Mouse (Mus musculus) CH12.LX (cell line): ENCODE measurements at regions not wholly inside any gene's neighbourhood (a gene's known extent, or its start where the extent isn't known, plus 50 kb on each side); places are given as distances from the start of the nearest gene placed in this dataset.

Experiments
- DNase-seq: peaks from one replicate; pipeline ENCODE4 v3.0.0-alpha.2; 2013; ENCODE audit errors: extremely low read depth
- H3K27ac ChIP-seq: 2 replicates; pipeline ENCODE4 v1.5.1; 2012; ENCODE audit warnings: low read depth, mild to moderate bottlenecking, control low read depth, moderate library complexity; ENCODE audit not compliant: insufficient read depth
- H3K27me3 ChIP-seq: replicated peaks from 2 replicates; pipeline ENCODE3; 2012; ENCODE audit warnings: inconsistent platforms
- H3K36me3 ChIP-seq, 2 experiments: replicated peaks in 1 of 2; 2 replicates each; pipeline versions ENCODE3 to v1.6.1; 2012; ENCODE audit warnings: inconsistent platforms in 1 of 2, low read length in 1 of 2, mild to moderate bottlenecking in 1 of 2, mixed read lengths in 1 of 2, moderate library complexity in 1 of 2; ENCODE audit not compliant: control insufficient read depth in 1 of 2, insufficient read depth in 1 of 2
- H3K4me1 ChIP-seq, 2 experiments: 2 replicates each; pipeline ENCODE4 v1.6.1; 2012; ENCODE audit warnings: inconsistent platforms in 1 of 2, moderate library complexity in 1 of 2; ENCODE audit not compliant: insufficient read depth in 2 of 2, control insufficient read depth in 1 of 2
- H3K4me2 ChIP-seq: 2 replicates; pipeline ENCODE4 v1.6.1; 2012; ENCODE audit warnings: low read depth, mild to moderate bottlenecking, control low read depth; ENCODE audit not compliant: poor library complexity, insufficient read depth, severe bottlenecking
- H3K4me3 ChIP-seq, 3 experiments: fragments of 150-350 bp in 1 of 3; sonication (generic) in 1 of 3; replicated peaks in 1 of 3; 2 replicates each; pipeline versions ENCODE3 to v1.5.1; 2011 to 2012; ENCODE audit warnings: low read depth in 2 of 3, low read length in 2 of 3, mild to moderate bottlenecking in 2 of 3, moderate library complexity in 2 of 3, control low read depth in 1 of 3, improper control_type of control experiment in 1 of 3, inconsistent platforms in 1 of 3, mixed read lengths in 1 of 3; ENCODE audit not compliant: poor library complexity in 1 of 3
- H3K79me2 ChIP-seq: replicated peaks from 2 replicates; pipeline ENCODE4 v1.6.1; 2012; ENCODE audit warnings: mild to moderate bottlenecking, moderate library complexity; ENCODE audit not compliant: control insufficient read depth, poor library complexity, insufficient read depth, severe bottlenecking; ENCODE audit errors: extremely low read depth
- H3K9ac ChIP-seq: 2 replicates; pipeline ENCODE4 v1.6.1; 2012; ENCODE audit warnings: low read depth, mild to moderate bottlenecking, control low read depth, moderate library complexity; ENCODE audit not compliant: insufficient read depth
- H3K9me3 ChIP-seq: replicated peaks from 2 replicates; pipeline ENCODE3; 2012; ENCODE audit warnings: low read length, inconsistent platforms, mixed read lengths
- BHLHE40 ChIP-seq: IDR thresholded peaks from 2 replicates; pipeline ENCODE4 v1.6.1; 2011; ENCODE audit warnings: mild to moderate bottlenecking, low read depth, low read length, improper control_type of control experiment
- CHD1 ChIP-seq: IDR thresholded peaks from 2 replicates; pipeline ENCODE4 v1.6.1; 2012; ENCODE audit warnings: low read depth, low read length, improper control_type of control experiment, inconsistent platforms
- CTCF ChIP-seq, 2 experiments: IDR thresholded peaks in 1 of 2; conservative IDR thresholded peaks in 1 of 2; 2 replicates each; pipeline ENCODE4 v1.5.1; 2011 to 2012; ENCODE audit warnings: low read depth in 2 of 2, low read length in 2 of 2, improper control_type of control experiment in 1 of 2, inconsistent platforms in 1 of 2, mild to moderate bottlenecking in 1 of 2, moderate library complexity in 1 of 2
- E2F4 ChIP-seq: IDR thresholded peaks from 2 replicates; pipeline ENCODE4 v1.6.1; 2011; ENCODE audit warnings: low read depth, low read length, improper control_type of control experiment; ENCODE audit not compliant: insufficient replicate concordance
- EP300 ChIP-seq: IDR thresholded peaks from 2 replicates; pipeline ENCODE4 v1.6.1; 2011; ENCODE audit warnings: low read length, improper control_type of control experiment
- ETS1 ChIP-seq: conservative IDR thresholded peaks from 2 replicates; pipeline ENCODE4 v1.6.1; 2012; ENCODE audit warnings: low read depth, mild to moderate bottlenecking, inconsistent platforms, low read length, improper control_type of control experiment, moderate library complexity
- HCFC1 ChIP-seq: IDR thresholded peaks from 2 replicates; pipeline ENCODE4 v1.6.1; 2012; ENCODE audit warnings: low read depth, mild to moderate bottlenecking, inconsistent platforms, low read length, improper control_type of control experiment
- IRF4 ChIP-seq: IDR thresholded peaks from 2 replicates; pipeline ENCODE4 v1.6.1; 2014; ENCODE audit warnings: low read depth, mild to moderate bottlenecking, inconsistent platforms, low read length, improper control_type of control experiment
- JUN ChIP-seq: IDR thresholded peaks from 2 replicates; pipeline ENCODE4 v1.6.1; 2011; ENCODE audit warnings: low read depth, mild to moderate bottlenecking, low read length, improper control_type of control experiment, moderate library complexity; ENCODE audit not compliant: insufficient read depth
- KAT2A ChIP-seq: IDR thresholded peaks from 2 replicates; pipeline ENCODE4 v1.6.1; 2012; ENCODE audit warnings: low read length, improper control_type of control experiment, inconsistent platforms; ENCODE audit not compliant: insufficient replicate concordance
- MXI1 ChIP-seq: IDR thresholded peaks from 2 replicates; pipeline ENCODE4 v1.6.1; 2011; ENCODE audit warnings: mild to moderate bottlenecking, low read depth, low read length, improper control_type of control experiment
- PAX5 ChIP-seq: IDR thresholded peaks from 2 replicates; pipeline ENCODE4 v1.6.1; 2012; ENCODE audit warnings: low read length, inconsistent platforms, mixed read lengths
- POLR2A ChIP-seq: IDR thresholded peaks from 2 replicates; pipeline ENCODE4 v1.6.1; 2011; ENCODE audit warnings: low read depth, mild to moderate bottlenecking, improper control_type of control experiment, low read length
- RCOR1 ChIP-seq: conservative IDR thresholded peaks from 2 replicates; pipeline ENCODE4 v1.6.1; 2012; ENCODE audit warnings: low read depth, mild to moderate bottlenecking, inconsistent platforms, low read length, improper control_type of control experiment
- SIN3A ChIP-seq: IDR thresholded peaks from 2 replicates; pipeline ENCODE4 v1.6.1; 2012; ENCODE audit warnings: low read length, improper control_type of control experiment, inconsistent platforms
- TBP ChIP-seq: conservative IDR thresholded peaks from 2 replicates; pipeline ENCODE4 v1.6.1; 2011; ENCODE audit warnings: low read depth, low read length, improper control_type of control experiment
- UBTF ChIP-seq: IDR thresholded peaks from 2 replicates; pipeline ENCODE4 v1.6.1; 2012; ENCODE audit warnings: low read depth, mild to moderate bottlenecking, inconsistent platforms, low read length, improper control_type of control experiment, moderate library complexity
- USF1 ChIP-seq: IDR thresholded peaks from 2 replicates; pipeline ENCODE4 v1.6.1; 2014; ENCODE audit warnings: low read depth, mild to moderate bottlenecking, inconsistent platforms, low read length, improper control_type of control experiment
- USF2 ChIP-seq: conservative IDR thresholded peaks from 2 replicates; pipeline ENCODE4 v1.6.1; 2011; ENCODE audit warnings: low read depth, low read length, improper control_type of control experiment
- ZMIZ1 ChIP-seq: IDR thresholded peaks from 2 replicates; pipeline ENCODE4 v1.6.1; 2012; ENCODE audit warnings: low read depth, mild to moderate bottlenecking, inconsistent platforms, low read length, improper control_type of control experiment
- ZNF384 ChIP-seq: IDR thresholded peaks from 2 replicates; pipeline ENCODE4 v1.6.1; 2012; ENCODE audit warnings: low read depth, low read length, improper control_type of control experiment, inconsistent platforms
- dilution Hi-C: fragments of 300-500 bp; cut with MboI; formaldehyde crosslinking; loops from 2 replicates; pipeline ENCODE4 v1.14.3; 2020; ENCODE audit warnings: low sequenced_read_pairs; ENCODE audit not compliant: extremely low pct_unique_long_range_greater_than_20kb, extremely low pct_ligation_motif_present
- in situ Hi-C: fragments of 300-500 bp; cut with MboI; formaldehyde crosslinking; loops from 3 replicates; pipeline ENCODE4 v1.14.3; 2019; ENCODE audit warnings: low sequenced_read_pairs, low pct_ligation_motif_present, low pct_unique_long_range_greater_than_20kb, mixed read lengths

DNA sequence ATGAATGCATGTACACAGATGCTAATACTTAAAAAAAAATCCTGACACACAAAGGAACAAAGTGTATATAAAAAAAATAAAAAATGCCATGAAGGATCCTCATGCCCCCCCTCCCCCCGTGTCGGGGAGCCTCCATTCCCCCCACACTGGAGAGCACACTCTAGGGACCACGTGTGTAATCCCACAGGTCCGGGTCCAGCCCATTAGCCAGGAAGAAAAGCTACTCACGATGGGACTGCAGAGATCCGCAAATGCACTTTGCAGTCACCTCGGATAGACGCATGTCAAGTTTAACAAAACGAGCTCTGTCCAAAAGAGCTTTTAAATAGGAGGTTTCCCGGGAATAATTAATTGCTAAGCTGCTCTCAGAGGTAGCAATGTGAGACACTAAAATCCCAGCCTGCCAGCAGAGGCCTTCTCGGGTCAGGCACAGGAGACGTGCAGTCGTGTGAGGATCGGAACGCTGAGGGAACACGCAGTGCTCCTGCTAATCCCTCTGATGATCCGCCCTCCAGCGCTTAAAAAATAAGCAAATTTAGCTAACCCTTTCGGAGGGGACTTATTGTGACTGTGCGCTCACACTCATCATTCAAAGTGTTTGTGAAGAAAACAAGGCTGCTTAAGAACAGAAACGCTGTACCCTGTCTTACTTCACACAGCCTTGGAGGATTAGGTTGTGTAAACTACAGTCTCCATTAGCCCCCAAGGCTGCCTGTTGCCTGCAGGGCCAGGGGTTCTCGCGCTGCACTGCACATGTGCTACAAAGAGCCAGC is 100.2 kb upstream of the Spata13 start:
- no peaks in the 10 kb centered on the region for H3K79me2 ChIP-seq

DNA sequence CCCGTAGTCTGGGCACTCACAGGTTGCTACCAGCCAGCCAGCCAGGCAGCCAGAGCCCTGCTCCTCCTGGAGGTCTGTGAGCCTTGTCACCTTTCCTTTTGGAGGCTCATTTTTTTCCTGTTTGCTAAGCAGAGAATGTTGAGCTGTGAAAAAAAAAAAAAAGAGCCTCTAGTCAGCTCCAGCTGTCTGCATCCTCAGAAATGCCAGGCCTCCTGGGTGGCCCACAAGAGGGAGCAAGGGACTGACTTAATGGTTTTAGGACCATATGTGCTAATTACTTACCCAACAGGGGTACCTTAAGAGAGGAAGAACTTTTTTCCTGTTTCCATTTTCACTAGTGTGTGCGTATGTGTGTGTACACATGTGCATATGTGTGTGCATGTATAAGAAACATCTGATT is 94.8 kb upstream of the Spata13 start:
- H3K79me2 ChIP-seq, result no peaks in the 10 kb centered on the region
- no peaks in the 10 kb centered on the region for H3K36me3 ChIP-seq
- H3K4me1 ChIP-seq, result peaks cover 0 to 18% of the 10 kb centered on the region in 2 experiments; a peak in 2 of 4 replicates
- H3K9me3 ChIP-seq, result peaks cover 9% of the 10 kb centered on the region
- H3K9ac ChIP-seq, result no peak overlapping the region
- in situ Hi-C loops, result loop anchor here (25.0 kb wide), 1 partner anchor 548 kb away; no protein-coding TSS in a partner anchor
- no peaks in the 10 kb centered on the region for H3K27me3 ChIP-seq
- dilution Hi-C loops, result no loop called here
- TF ChIP-seq POLR2A, result no peak
- TF ChIP-seq KAT2A, result no peak
- no peak for TF ChIP-seq BHLHE40
- no peak for TF ChIP-seq ETS1
- no peak for TF ChIP-seq PAX5
- no peak for TF ChIP-seq CHD1
- 0 out of 4 replicates have a peak, but pooled peaks of 1 of the 2 experiments have one; percentile 4 for TF ChIP-seq CTCF (conservative IDR thresholded peaks at IDR 0.05 in 1 of 2, IDR thresholded peaks at IDR 0.05 in 1 of 2; ENCODE audit: low read depth in 2 of 2, low read length in 2 of 2)
- TF ChIP-seq, all 38 proteins: peak for 1
- no peak overlapping the region for H3K27ac ChIP-seq
- H3K4me3 ChIP-seq, result no peak overlapping the region
- H3K4me2 ChIP-seq, result no peak overlapping the region
- no peak for DNase-seq

More for the DNA sequence above, 100.2 kb upstream of the Spata13 start:
- Histone ChIP-seq H3K9me3 (peaks cover 7% of the 10 kb centered on the region), H3K4me2 (no peak overlapping the region), H3K9ac (no peak overlapping the region), H3K4me3 (no peak overlapping the region), H3K36me3 (no peaks in the 10 kb centered on the region), H3K27ac (no peak overlapping the region), H3K4me1 (peaks cover 0 to 14% of the 10 kb centered on the region in 2 experiments; a peak in 2 of 4 replicates), H3K27me3 (no peaks in the 10 kb centered on the region)
- no peak for TF ChIP-seq MXI1
- TF ChIP-seq JUN, result no peak
- TF ChIP-seq HCFC1, result no peak
- no peak for TF ChIP-seq SIN3A
- no peak for TF ChIP-seq IRF4
- TF ChIP-seq ZNF384, result no peak
- TF ChIP-seq ZMIZ1, result no peak
- TF ChIP-seq POLR2A, result no peak
- no peak for TF ChIP-seq E2F4
- no peak for TF ChIP-seq TBP
- no peak for TF ChIP-seq USF2
- TF ChIP-seq RCOR1, result no peak
- no peak for TF ChIP-seq USF1
- TF ChIP-seq UBTF, result no peak
- no peak for TF ChIP-seq ETS1
- TF ChIP-seq EP300, result no peak
- in situ Hi-C loops, result loop anchor here (25.0 kb wide), 1 partner anchor 554 kb away; no protein-coding TSS in a partner anchor
- dilution Hi-C loops, result no loop called here
- DNase-seq, result no peak
